Mouse (Mus musculus): ENCODE measurements around the gene Hoxd10.

The Hoxd10 gene

DNA sequence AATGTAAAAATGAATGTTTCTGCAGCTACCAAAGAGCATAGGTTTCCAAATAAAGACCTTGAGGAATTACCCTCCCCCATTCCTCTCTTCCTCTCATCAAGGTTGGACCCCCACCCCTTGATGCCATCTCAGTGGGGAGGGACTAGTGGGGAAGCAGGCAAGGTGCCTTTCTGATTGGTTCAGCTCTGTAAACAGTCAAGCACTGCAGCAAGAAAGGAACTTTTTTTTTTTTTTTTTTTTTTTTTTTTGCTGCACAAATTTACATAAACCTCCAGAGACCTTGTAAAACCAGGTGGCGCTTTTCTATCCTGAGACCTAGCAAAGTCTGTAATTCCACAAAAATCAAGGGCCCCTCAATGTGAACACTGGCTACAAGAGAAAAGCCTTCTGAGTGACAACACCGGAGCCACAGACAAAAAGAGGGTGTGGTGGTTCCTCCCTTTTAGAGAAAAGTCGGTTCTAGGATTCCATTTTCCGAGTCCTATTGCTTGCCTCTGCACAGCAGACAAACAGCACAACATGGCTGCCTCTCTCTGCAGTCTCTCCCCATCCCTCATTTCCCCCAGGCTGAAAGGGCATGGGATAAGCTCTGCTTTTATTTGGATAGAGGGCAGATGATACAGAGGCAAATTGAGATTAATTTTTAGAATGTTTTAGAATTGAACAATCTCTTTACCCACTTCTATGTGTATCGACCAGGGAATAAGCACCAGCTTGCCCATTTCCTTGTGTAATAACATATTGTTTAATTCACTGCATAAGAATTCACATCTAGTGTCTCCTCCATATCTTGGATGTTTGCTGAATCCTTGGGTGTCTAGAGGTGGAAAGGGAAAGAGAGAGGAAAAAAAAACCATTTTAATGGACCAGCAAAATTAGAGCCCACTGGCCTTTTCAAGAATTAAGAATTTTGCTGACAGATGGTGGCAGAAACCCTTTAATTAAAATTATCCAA, 18.0 kb downstream of the Hoxd10 start:
- DNase-seq (ENCODE audit: low spot score): no peak

DNA sequence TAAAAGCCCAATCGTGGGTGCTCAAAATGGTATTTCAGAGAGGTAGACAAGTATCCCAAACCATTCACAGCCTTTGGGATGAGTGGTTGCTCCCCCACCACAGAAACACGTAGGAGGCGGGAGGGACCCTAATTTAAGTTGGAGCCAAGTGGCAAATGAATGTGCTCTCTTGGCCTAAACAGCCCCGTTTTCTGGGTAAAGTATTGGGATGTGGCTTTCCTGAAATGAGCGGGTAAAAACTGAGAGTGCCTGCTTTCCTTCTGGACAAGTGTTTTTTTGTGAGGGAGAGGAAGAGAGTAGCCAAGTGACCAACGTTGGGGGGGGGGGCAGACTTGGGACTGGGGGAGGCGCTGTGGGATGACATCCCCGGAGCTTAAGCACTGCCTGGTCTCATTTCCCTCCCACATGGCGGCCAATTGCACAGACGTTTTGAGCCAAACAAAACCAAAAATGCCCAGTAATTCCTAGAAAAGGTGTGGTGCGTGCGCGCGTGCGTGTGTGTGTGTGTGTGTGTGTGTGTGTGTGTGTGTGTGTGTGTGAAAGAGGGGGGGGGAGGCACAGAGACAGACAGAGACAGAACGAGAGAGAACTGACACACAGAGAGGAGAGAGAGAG, 19.3 kb downstream of the Hoxd10 start:
- DNase-seq (ENCODE audit: low spot score): no peak

DNA sequence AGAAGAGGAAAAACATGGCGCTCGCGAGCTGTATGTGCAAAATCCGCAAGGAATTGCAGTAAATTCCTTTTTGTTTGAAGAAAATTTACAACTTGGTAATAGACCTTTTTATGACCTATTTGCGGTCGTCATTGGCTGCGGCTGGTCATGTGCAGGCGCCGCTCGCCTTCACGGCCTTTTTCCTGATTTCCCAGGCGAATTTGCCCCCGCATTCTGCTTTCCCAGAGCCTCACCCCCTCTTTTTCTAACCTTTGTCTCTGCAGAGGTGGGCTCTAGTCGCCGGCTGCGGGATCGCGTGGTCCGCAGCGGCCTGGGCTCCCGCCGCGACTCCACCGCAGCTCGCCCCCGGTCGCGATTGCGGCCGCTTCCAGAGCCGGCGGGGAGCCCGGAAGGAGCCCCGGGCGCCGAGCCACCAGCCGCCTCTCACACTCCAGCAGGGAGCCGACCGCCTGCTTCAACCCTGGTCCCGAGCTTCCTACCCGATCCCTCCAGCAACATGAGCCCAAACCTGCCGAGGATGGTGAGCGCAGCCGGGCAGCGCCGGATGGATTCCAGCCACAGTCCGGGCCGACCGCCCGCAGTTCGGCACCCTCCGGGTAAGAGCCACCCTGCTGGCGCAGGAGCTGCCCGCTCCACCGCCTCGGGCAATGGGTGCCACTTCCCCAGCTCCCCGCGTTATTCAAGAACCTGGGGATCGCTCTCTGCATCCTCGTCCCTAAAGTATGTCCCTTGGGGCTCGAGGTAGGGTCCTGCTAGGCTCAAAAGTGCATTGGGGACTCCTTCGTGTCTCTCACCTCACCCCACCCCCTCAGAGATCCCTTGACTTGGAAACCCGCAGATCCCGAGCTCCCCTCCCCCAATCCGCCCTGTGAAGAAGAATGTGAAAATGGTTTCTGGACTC, 20.2 kb downstream of the Hoxd10 start, which contains the start of the genes Hoxd3 and Hoxd4:
TSS of gene Hoxd3 (plus strand) at position 207 of the 901 bp plus-strand sequence.
TSS of gene Hoxd4 (plus strand) at position 209 of the 901 bp plus-strand sequence.
- no peak for DNase-seq (ENCODE audit: low spot score)

DNA sequence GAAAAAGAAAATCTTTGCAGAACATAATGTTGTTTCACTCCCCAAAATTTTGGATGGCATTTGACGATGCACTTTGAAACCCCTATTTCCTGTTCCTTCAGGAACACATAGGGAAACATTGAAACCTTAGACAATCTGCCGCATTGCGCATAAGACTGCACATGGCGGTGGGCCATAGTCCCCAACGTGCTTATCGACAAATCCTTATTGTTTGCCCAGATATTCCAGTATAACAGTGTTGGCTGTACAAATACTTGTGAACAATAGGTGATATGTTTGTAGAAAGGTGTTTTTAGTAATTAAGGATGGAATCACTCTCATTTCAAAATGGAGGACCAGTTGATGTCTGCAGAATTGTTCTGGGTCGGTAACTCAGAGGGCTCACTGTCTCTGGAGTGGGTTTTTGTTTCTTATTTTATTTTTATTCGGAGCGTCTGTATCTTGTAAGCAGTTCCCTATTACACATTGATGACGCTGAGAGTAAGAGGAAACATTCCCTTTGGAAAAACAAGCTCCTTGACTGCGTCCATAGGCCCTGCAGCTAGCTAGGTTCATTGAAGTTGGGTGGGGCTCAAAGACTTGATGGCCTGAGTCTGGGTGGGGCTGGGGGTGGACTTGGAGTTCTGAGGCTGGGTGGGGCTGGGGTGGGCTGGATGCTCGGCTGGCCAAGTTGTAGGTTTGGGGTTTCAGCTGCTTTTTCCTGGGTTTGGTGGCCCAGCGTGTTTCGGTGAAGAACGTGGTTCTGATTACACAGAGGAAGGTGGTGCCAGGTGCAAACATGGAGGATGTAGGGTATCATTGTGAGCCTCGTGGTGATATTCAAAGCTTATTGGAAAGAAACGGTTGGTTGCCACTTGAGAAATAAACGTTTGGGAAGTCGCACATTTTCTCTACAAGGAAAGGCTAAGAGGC, 21.8 kb downstream of the Hoxd10 start:
- no peak for DNase-seq (ENCODE audit: low spot score)

DNA sequence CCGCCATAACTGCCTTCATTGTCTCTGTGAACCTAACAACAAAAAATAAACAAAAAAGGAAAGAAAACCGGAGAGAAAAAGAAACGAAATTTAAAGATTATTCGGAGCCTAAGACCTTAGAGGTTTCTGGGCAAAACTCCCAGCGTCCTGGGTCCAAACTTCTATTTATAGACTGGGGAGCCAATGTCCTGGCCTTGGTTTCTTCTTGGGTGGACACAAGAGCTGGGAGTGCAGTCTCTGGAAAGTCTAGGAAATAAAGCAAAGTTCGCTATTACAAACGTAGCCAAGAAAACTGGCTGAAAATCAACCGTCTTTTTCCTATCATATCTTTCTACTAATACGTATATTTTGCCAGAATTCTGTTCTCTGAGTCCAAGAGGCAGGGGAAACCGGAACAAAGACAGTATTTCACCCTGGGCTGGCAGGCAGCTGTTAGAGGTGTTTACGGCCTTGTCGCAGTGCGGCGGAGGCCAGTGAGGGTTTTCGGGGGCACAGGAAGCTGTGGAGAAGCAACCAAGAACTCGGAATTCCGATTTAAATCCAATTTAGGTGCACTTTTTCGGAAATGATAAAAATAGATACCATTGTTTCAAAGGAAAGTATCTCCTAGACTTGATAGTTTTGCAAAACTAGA, 22.5 kb downstream of the Hoxd10 start:
- no peak for DNase-seq (ENCODE audit: low spot score)

DNA sequence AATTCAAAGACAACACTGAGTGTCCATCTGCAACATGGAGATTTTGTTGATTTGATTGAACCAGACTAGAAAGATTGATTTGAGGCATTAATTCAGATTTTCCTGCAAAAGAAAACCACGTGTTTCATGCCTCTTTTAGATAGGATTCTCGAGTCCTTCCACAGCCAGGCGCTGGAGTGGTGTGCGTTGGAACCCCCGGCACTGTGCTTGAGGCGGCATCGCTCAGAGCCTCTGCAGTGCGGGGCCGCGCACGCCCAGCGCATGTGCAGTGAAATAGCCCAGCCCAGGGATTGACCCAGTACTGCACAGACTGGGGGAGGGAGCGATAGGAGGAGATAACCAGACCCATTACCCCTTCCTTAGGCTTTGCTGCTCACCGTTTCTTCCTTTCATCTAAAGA, 23.2 kb downstream of the Hoxd10 start:
- DNase-seq (ENCODE audit: low spot score): no peak

DNA sequence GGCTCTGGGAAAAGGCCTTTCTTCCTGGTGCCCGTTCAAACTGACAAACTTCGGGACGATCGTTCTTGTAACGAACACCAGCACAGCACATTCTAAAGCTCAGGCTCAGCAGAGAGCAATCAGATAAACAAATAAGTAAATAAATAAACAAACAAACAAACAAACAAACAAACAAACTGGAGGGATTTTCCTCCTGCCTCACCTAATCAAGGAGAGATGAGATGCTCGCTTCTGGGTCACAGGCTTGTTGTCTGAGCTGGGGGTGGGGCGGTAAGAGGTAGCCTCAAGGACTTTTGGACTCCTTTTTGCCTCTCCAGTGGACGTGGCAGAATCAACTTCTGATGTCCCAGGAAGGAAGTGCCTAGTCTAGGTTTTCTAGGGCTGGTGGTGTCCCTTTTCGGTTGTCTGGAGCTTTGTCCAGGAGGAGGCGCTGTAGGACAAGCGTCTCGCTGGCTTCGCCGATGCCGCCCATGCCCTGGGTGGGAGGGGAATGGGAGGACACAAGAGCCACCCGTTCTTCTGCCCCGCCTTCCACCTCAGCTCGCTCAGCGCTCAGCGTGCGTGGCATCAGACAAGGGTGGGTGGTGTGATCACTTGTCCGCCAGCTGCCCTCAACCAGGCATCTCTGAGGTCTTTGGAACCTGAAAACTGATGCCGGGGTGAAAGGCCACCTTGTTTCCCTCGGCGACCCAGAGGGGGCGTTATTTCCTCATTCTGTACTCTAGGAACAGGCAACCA, 23.9 kb downstream of the Hoxd10 start:
- DNase-seq (ENCODE audit: low spot score): peak; percentile 96

DNA sequence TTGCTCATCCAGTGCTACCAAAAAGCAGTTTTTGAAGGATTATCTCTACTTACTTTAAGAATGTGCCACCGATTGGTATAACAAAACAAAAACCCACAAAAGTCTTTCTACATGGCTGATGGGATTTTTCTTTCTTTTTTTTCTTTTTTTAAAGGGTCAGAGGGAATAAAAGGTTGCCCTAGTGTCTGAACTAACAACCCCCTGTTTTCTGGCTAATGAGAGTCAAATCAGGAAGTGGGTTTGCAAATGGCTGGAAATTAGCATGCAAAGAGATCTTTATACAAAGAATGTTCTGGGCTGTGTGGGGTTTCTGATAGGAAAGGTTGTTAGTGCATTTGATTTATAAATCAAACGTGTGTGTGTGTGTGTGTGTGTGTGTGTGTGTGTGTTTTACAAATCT, 28.7 kb downstream of the Hoxd10 start:
- DNase-seq (ENCODE audit: low spot score): no peak

DNA sequence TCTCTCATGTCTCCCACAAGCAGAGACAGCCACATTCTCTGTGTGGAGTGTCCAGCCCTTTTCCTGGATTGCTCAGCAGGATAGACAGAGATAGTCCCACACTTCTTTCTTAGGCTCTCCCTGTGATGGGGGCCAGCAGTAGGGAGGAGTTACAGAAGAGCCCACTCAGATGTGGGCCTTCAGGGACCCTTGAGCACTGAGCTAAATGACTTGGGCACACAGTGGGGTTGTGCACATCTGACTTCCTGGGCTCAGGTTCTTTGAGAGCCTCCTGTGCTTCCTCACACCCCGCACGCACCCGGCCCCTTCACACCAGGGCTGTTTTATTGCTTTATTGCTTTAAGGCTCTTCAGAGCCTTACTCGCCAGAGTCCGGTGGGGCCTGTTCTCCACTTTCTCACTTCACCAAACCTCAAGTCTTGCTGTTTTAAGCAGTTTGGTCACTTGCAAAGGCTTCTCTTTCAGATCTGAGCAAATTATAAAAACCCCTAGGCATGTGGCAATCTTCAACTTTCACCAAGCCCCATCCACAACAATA, 29.3 kb downstream of the Hoxd10 start:
- no peak for DNase-seq (ENCODE audit: low spot score)

DNA sequence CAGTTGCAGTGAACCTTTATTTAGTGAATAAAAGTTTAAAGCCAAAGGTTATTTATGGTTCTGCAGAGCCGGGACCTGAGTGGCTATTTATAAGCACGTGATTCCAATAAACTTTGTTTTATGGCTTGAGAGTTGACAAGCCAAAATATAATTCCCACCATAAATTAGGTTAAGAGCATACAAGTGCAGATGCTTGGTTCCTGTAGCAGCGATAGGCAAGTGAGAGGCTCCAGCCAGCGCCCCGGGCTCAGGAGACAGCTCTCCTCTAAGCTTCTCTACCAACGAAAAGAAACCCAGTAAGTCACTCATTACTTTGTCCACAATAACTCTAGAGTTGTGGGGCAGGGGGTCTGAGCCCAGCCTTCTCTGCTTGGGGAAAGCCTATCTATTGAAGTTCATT, 30.2 kb downstream of the Hoxd10 start:
- peak; percentile 74 for DNase-seq (ENCODE audit: low spot score)

DNA sequence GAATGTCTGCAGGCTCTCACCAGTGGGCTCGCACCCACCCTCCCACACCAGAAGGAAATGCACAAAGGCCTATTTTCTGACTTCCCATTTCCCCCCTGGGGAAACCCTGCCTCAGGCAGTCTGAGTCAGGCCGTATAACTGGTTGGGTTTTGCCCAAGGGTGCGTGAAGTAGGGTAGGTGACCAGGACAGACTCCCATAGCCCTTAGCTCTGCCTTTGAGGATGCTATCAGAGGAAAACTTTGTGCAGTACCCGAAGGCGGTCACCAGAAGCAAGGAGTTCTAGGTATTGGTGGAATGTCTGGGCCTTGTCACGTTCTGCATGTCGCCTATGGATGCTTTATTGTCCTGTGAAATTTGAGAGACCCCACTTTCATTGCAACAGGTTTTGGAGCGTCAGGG, 31.2 kb downstream of the Hoxd10 start:
- no peak for DNase-seq (ENCODE audit: low spot score)

DNA sequence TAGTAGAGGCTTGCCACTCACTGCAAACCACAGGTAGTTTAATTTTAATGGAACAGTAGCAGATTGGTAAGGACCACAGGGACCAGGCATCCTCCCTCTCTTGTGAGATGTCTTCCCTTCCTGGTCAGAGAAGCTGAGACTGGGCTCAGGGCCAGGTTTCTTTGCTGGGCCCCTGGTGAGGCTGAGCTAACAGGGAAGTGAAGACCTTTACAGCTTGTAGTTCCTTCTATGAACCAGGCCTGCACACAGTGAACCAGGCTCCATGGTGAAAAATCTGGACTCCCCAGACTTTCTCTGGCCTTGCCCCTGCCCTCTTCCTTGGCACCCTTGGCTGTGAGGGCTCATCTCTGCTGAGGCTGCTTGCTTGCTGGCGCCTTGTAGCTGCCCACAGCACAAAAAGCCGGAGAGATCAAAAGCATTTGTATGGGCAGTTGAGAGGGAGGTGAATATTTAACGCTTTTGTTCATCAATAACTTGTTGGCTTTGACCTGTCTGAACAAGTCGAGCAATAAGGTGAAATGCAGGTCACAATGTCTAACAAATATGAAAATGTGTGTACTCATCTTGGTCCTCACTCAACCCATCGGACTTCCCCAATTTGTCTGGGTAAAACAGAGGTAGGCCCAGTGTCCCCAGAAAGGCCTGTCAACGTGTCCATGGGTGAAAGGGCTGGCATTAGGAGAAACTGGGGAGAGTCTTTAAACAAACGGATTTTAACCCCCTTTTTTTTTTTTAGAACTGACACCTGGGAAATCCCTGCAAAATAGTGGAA, 32.7 kb downstream of the Hoxd10 start:
- DNase-seq (ENCODE audit: low spot score): no peak

DNA sequence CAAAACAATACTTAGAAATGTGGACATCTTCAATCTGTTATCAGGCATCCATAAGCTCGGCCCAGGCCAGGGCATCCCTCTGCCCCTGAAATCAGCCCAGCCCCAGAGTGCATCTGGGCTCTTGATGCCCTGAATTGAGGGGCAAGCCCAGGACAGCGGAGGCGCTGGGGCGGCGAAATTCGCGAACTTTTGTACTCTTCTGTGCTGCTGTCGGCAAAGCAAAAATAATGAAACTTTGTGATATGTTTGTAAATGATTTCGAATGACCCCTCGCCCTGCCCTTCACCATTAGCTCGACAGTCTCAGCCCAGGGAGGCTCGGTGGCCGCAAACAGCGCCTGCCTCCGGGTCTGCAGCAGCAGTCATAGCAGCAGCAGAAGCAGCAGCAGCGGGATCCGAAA, 33.4 kb downstream of the Hoxd10 start:
- no peak for DNase-seq (ENCODE audit: low spot score)

DNA sequence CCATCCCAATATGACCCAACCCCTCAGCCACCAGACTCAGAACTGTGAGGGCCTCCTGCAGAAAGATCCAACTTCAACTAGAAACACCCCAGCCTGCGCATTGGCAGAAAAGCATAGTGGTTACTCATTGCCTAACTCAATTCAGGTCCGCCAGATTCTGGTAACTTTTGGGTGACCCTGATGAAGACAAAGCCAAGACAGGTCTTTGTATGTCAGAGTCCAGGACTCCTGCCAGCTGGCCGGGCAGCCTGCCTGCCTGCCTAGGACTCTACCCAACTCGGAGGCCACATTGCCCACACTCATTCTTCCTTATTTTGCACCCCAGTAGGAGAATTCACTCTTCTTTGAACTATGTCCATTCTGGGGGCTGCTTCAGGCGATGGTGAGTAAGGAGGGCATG, 34.8 kb downstream of the Hoxd10 start, which contains the start of gene Gm28230:
TSS of gene Gm28230 (plus strand) at position 178 of the 400 bp plus-strand sequence.
- DNase-seq (ENCODE audit: low spot score): no peak

DNA sequence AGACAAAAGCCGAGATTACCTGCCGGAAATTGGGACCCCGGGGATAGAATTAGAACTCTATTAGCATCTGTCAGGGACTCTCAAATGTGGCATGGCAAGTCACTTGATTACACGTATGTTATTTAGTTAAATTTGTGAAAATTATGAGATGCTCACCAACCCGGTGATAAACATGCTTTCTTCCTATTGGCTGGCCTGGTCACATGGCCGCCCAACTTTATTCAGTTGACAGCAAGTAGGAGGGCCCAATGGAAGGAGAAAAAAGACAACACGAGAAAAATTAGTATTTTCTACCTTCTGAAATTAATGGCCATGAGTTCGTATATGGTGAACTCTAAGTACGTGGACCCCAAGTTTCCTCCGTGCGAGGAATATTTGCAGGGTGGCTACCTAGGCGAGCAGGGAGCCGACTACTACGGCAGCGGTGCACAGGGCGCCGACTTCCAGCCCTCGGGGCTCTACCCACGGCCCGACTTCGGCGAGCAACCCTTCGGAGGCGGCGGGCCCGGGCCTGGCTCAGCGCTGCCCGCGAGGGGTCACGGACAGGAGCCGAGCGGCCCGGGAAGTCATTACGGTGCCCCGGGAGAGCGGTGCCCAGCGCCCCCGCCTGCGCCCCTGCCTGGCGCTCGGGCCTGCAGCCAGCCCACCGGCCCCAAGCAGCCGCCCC, 35.4 kb downstream of the Hoxd10 start:
- DNase-seq (ENCODE audit: low spot score): no peak

DNA sequence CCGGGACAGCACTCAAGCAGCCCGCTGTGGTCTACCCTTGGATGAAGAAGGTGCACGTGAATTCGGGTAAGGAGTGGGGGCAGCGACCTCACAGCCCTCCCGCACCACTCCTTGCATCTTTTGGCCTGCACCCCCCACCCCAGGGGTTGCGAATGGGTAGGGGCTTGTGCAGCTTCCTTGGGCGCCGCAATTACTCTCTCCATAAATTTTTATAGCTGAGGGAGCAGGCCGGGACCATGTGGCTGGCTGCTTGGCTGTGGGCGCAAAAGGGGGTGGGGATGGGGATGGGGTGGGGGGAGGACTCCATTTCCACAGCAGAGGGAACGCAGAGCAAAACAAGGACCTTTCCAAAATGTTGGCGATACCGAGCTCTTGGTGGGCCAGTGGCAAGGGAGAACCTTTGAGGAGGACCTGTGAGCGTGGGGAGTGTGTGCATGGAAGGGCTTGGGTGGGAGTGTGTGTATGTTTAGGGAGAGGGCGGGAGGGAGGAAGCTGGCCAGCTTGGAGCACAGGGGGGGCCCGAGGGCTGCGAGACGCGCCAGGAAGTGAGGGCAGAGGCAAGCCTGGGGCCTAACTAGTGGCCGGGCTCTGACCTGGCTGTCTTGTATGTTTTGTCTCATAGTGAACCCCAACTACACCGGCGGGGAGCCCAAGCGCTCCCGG, 36.0 kb downstream of the Hoxd10 start:
- DNase-seq (ENCODE audit: low spot score): no peak

DNA sequence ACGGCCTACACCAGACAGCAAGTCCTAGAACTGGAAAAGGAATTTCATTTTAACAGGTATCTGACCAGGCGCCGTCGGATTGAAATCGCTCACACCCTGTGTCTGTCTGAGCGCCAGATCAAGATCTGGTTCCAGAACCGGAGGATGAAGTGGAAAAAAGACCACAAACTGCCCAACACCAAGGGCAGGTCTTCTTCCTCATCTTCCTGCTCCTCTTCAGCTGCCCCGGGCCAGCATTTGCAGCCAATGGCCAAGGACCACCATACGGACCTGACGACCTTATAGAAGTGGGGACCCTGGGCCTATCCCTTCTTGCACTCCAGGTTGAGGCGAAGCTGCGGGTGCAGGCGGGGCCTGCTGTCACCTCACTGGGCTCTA, 36.6 kb downstream of the Hoxd10 start:
- no peak for DNase-seq (ENCODE audit: low spot score)

DNA sequence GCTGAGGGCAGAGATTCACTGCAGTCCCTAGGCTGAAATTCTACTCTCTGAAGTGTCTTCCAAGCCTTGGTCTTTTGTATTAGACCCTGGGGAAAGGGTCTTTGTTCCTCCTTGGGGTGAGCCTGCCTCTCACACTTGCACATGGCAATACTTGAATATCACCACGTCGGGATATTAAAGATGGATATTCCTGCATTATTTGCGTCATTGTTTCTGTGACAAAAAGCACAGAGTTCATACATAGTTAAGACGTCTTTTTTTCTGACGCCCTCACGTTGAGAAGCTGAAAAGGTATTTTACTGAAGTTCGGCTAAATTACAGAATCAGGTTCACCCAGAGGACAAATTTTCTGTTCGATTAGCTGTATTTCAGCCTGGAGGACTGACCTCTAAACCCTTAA, 38.6 kb downstream of the Hoxd10 start:
- peak; percentile 74 for DNase-seq (ENCODE audit: low spot score)

Data from embryo, embryonic 10.5 days (tissue).